Mouse (Mus musculus) v-Abl transformed pro-B cells (cell line): ENCODE results near the gene Gm20696.

Source experiments
- in situ Hi-C, 2 experiments: fragments of 400-800 bp; cut with MboI; formaldehyde crosslinking; loops; one replicate each; pipeline ENCODE4 v1.15.1; 2025; ENCODE audit not compliant: unreplicated experiment in 2 of 2

Gm20696 gene

GRCm38 (mm10) chr6:99500570-99501270 is 165.9 kb downstream of the Gm20696 start:
- in situ Hi-C loops, result no loop called here

- in situ Hi-C loops, result no loop called here
Measured at GRCm38 (mm10) chr6:99498082-99498481, 168.5 kb downstream of the Gm20696 start.

GRCm38 (mm10) chr6:99496114-99496513 is 170.5 kb downstream of the Gm20696 start:
- in situ Hi-C loops, result no loop called here

DNA sequence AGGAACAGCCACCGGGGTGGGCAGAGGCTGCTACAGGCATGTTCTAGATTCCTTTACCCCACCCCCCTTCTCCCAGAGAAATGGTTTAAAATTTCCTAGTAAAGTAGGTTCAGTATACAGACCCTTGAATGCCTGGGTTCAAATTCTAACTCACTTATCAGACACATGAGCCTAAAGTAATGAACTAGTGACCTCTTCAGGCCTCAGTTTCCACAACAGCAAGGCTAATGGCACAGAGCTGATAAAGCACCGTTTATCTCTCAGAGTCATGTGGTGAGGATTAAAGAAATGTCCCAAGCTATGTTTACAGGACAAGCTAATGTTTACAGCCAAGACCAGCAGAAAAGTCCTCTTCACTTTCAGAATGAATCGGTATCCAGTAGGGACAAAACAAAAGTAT is 173.7 kb downstream of the Gm20696 start:
- in situ Hi-C loops, result no loop called here

- in situ Hi-C loops, result no loop called here
Measured at GRCm38 (mm10) chr6:99491979-99492544, 174.5 kb downstream of the Gm20696 start.

- in situ Hi-C loops, result no loop called here
Measured at GRCm38 (mm10) chr6:99491146-99491545, 175.5 kb downstream of the Gm20696 start.

DNA sequence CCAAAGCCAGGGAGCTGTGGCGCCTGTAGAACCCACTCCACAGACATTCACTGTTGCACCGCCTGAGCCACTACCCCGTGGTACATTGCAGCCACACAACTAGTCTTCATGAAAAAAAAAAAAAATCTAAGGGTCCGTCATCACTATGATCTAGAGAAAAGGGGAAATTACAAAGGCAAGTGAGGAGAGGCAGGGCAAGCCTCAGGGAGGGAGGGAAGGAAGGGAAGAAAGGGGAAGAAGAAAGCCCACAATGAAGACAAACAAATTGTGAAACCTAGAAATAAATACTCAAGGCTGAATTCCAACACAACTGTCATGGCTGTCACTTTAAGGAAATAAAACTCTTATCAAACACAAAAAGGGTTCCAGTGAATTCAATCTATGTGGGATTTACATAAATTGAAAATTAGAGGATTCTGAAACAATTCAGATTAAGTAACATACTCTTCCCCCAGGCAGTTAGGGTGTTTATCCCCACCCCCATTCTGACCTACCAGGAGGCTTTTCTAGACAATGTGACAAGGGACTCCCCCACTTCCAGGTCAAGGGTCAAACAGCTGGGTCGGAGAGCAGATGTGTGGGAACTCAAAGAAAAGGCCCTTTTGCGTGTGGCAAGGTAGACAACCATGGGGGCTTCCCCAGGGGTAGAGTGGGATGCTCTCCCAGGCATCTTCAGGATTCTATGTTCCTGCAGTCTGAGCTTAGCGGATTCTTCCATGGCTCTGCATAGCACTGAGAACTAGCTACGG is 176.5 kb downstream of the Gm20696 start:
- in situ Hi-C loops, result no loop called here

GRCm38 (mm10) chr6:99489423-99489822 is 177.2 kb downstream of the Gm20696 start:
- in situ Hi-C loops, result no loop called here

DNA sequence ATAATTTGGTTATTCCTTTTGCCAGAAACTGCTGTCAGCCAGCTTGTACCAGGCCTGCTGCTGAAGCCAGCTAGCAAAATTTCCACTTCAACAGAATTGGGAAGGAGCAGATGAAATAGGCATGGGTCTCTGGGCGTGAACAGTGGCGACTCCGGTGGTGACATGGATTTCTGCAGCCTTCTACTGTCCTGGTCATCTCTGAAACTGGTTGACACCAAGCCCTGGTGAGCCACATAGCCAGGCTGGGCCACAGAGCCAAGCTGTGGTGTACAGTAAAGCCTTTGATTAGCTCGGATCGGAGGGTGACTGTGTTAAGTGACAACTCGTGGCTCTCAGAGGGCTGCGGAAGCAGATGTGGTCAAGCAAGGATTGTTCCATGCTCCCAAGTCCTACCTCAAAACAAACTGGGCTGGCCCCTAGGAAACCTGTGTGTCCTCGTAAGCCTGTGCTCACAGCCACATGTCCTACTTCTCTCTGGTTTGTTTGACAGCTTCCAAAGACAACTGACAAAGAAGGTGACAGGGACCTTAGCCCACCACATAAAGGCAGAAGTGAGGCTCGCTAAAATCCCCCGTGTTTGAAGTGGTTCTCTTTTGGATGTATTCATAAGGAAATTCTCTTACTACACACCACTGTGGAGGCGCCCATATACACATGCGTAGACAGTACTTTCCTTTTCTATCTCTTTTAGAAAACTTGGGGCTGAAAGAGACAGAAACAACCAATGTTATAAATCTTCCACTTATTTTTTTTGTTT is 180.5 kb downstream of the Gm20696 start:
- in situ Hi-C loops, result no loop called here

DNA sequence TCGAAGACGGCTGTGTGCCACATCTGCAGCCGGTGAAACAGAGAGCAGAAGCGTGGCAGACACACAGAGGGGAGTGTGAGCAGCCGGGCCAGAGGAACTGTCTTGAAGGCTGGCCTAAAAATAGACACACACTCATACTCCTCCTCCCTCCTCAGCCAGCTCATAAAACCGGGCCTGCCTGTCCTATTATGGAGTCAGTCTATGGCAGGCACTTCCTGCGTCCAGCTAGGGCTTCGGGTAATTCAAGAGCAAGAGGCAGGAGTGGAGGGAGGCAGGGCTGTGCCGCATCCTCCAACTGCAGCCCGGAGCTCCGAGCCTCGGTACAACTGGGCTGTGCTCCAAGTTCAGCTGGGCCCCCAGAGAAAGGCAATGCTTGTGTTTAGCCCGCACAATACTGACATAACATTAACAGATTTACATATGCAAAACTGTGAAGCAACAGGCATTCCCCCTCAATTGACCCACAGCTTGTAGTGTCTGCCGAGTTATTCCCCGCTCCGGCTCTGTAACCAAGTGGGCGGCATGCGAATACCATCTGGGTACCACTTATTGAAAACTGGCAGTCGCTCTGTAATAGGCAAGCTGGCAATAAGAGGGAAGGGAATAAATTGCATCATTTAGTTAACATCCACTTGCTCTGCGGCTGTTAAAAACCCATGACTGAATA is 181.2 kb downstream of the Gm20696 start:
- in situ Hi-C loops, result no loop called here

GRCm38 (mm10) chr6:99484884-99485216 is 181.7 kb downstream of the Gm20696 start:
- in situ Hi-C loops, result no loop called here

- in situ Hi-C loops, result no loop called here
Measured at GRCm38 (mm10) chr6:99484197-99484725, 182.3 kb downstream of the Gm20696 start.

DNA sequence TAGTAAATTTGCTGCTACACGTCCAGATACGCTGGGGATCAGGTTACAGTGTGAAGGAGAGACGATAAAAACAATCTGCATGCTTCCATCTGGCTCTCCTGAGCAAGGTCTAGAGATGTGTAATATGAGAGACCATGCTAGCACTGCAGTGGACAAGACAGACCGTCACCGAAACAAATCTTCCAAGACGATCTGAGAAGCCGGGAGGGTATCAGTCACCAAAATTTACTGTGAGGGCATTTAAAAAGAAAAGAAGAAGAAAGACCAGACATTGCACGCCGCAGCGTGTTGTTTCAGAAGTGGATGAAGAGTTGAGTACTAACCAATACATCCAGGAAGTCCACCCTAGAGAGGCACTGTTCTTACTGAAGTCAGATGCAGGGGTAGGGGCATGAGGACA is 183.0 kb downstream of the Gm20696 start:
- in situ Hi-C loops, result no loop called here

GRCm38 (mm10) chr6:99481568-99481967 is 185.0 kb downstream of the Gm20696 start:
- in situ Hi-C loops, result no loop called here

DNA sequence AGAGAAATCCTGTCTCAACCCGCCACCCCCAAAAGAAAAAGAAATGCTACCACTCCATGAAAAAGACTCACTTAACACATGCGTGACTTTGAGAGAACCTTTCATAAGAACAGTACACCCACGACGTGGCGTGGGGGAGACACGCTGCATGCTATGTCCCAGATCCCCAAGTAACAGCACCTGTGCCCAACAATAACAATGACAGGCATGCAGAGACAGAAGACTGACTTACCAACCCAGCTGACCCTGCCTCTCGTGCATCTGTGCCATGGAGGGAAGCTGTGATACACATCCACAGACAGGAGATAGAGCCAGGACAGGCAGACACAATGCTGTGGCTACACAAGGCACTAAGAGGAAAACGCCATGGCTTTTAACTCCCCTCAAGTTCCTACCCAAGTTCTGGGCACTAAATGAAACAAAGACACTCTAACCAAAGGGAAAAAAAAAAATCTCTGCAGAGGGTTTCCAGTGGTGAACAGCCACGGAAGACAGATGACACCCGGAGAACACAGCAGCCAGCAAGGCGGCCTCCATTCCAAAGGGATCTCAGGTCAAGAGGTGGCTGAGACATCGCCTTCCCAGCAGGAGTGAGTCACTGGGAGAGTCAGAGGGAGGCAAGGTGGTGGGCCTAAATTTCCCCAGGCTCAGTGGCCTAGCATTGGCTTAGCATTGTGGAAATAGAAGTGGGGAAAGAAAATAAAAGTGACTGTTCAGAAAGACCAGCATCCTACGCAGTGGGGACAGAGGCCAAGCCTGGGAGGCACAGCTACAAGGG is 187.5 kb downstream of the Gm20696 start:
- in situ Hi-C loops, result no loop called here

- in situ Hi-C loops, result no loop called here
Measured at GRCm38 (mm10) chr6:99475040-99475439, 191.6 kb downstream of the Gm20696 start.

DNA sequence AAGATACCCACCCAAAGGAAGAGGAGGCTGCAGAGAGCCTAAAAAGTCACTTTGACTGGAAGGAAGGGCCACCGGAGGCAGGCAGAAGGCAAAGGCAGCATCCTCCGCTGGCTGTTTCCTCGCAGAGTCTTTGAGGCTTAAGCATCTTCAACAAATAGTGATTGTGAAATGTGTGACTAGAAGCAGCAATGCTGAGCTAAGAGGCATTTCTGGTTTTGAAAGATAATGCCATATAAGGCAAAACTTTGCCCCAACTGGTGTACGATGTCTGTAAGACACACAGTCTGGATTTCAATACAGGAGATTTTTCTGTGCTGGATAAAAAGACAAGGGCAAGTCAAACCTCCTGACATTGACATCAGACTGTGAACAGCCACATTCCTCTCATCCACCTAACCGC is 195.7 kb downstream of the Gm20696 start:
- in situ Hi-C loops, result no loop called here

DNA sequence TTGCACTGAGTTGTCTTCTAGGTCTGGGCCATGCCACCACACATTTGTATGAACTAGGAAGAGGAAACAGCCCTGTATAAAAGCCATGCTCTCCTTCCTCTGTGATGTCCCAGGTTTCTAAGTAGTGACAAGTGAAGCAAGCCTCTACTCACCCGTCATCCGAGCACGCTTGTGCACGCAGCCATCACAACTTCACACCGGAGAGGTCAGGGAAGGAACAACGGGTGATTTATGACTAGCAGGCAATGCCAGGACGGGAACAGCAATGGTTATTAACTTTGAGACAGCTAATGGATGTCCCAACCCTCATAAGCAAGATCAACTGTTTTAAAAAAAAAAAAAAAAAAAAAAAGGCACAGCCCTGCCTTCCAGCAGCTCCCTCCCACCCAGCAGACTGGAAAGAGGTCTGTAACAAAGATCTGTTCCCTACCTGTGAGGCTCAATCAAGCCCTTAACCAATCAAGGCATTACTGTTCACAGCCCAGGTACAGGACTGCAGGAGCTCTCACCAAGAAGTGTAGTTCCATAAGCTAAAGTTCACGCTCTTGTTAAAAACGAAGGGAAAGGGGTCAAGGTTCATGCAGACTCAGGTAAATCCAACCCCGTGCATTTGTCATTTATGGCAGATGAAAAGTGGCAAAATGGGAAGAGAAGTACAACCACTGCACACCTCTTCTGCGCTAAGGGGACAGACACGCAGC is 197.3 kb downstream of the Gm20696 start:
- in situ Hi-C loops, result no loop called here

DNA sequence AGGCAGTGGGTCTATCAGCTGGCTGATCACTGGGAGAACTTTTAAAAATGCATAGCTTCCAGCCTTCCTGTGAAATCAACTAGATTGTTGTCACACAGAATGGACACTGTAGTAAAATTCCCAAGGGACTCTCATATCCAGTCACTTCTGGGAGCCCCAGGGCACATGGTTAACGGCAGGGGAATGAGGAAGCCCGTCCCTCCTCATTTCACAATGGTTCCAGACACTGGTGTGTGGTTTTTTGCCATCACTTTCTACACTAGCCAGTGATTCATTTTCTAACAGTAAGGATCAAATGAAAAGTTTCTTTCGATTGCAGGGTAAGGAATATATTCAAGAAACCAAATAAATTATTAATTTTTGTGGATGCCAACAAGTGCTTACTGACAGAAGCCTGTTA is 198.8 kb downstream of the Gm20696 start:
- in situ Hi-C loops, result no loop called here
